Mouse (Mus musculus) limb, embryonic 12.5 days (tissue): ENCODE measurements around the gene Rnf141. TPM values are rescaled to one million over a fixed set of nuclear protein-coding genes. Genes with fewer than 3 reads are reported as not detected.

ENCODE experiments used
- ATAC-seq: fragments of 200-750 bp; cut with Nextera tagmentation; 2 replicates; pipeline ENCODE4 v1.8.0; 2017; ENCODE audit warnings: low read depth, moderate TSS enrichment; ENCODE audit not compliant: insufficient number of reproducible peaks, insufficient read depth, low FRiP score, low TSS enrichment
- H3K27ac ChIP-seq: fragments of 300-500 bp; sonication (generic); 2 replicates; pipeline ENCODE4 v1.5.1; 2016; ENCODE audit warnings: mild to moderate bottlenecking, moderate library complexity
- H3K27me3 ChIP-seq: fragments of 300-500 bp; sonication (generic); 2 replicates; pipeline ENCODE4 v1.6.1; 2016; ENCODE audit warnings: mild to moderate bottlenecking, moderate library complexity
- H3K36me3 ChIP-seq: fragments of 300-500 bp; sonication (generic); 2 replicates; pipeline ENCODE4 v1.6.1; 2016; ENCODE audit warnings: mild to moderate bottlenecking, moderate library complexity
- H3K4me1 ChIP-seq: fragments of 300-500 bp; sonication (generic); replicated peaks from 2 replicates; pipeline ENCODE4 v1.6.1; 2016
- H3K4me2 ChIP-seq: fragments of 300-500 bp; sonication (generic); 2 replicates; pipeline ENCODE4 v1.6.1; 2016; ENCODE audit warnings: mild to moderate bottlenecking, moderate library complexity
- H3K4me3 ChIP-seq: fragments of 300-500 bp; sonication (generic); replicated peaks from 2 replicates; pipeline ENCODE4 v1.5.1; 2016; ENCODE audit warnings: mild to moderate bottlenecking
- H3K9ac ChIP-seq: fragments of 300-500 bp; sonication (generic); replicated peaks from 2 replicates; pipeline ENCODE4 v1.6.1; 2016; ENCODE audit warnings: mild to moderate bottlenecking, moderate library complexity
- H3K9me3 ChIP-seq: fragments of 300-500 bp; sonication (generic); 2 replicates; pipeline ENCODE4 v1.6.1; 2016; ENCODE audit warnings: mild to moderate bottlenecking, moderate library complexity
- WGBS: fragments of 180-500 bp; shearing (Covaris S2); methylation state at CpG from one replicate; pipeline ENCODE4 v1.1.7; 2016; 5-methylcytosine and 5-hydroxymethylcytosine counted together
- polyA plus RNA-seq: library from polyadenylated mRNA; unstranded; fragments of >200 nt; fragmentation: Nextera tagmentation; extraction: Ambion mirVana; gene quantifications from 2 replicates; pipeline ENCODE4 v1.2.1, GENCODE M21; 2016

Gene Rnf141
- 17.6 and 20.5 TPM in 2 replicates for polyA plus RNA-seq

DNA sequence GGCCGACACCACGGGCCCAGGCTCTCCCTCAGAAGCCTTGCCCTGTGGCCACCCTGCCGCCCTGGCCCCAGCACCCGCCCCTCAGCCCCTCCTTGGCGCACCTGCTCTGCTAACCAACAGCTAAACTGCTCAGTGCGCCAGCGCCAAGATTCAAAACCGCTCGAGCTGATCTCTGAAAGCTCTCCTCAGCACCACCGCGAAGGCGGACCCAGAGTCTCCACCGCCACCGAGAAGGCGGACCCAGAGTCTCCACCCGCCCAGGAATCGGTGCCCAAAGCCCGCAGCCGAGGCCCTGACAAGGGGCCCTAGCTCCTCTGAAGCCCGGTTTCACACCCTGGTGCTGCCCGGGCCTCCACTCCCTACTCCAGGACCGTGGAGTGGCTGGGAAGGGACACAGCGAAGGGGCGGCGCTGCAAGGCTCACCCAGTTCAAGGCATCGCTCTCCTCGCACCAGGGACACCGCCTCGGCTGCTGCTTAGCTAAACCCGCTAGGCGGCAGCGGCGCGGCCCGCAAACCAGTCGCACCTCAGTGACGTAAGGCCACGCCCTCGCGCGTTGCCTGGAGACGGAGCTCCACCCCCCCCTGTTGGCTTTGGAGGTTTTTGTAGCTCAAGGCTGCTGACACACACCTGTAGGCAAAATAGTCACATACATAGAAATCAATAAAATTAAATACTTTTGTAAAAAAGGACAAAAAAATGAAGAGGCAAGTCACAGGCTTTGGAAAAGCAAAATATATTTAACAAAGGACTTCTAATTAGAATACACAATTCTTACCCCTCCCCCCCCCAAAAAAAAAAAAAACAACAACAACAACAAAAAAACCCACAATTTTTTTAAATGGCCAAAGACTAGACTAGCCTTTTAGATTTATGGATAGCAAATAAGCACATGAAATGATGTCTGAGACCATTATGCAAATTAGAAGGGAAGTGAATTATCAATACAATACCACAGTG is at the start of gene Rnf141:
Gene Rnf141, minus strand, starts transcription at position 542 of the 959 bp plus-strand sequence.
- Histone ChIP-seq H3K4me3 (peak within 1 kb of the TSS; percentile 73), H3K9ac (peak within 1 kb of the TSS; percentile 79), H3K27me3 (no peaks in the 10 kb centered on the region), H3K27ac (peak within 1 kb of the TSS; percentile 90), H3K4me1 (peaks cover 6% of the 10 kb centered on the region), H3K4me2 (peak within 1 kb of the TSS; percentile 84), H3K9me3 (0 out of 2 replicates have a peak, but pooled peaks cover 6% of the 10 kb centered on the region), H3K36me3 (no peaks in the 10 kb centered on the region)
- under 1% methylated on average over 42 of the region's 42 CpGs for WGBS
- ATAC-seq = peak; percentile 96

DNA sequence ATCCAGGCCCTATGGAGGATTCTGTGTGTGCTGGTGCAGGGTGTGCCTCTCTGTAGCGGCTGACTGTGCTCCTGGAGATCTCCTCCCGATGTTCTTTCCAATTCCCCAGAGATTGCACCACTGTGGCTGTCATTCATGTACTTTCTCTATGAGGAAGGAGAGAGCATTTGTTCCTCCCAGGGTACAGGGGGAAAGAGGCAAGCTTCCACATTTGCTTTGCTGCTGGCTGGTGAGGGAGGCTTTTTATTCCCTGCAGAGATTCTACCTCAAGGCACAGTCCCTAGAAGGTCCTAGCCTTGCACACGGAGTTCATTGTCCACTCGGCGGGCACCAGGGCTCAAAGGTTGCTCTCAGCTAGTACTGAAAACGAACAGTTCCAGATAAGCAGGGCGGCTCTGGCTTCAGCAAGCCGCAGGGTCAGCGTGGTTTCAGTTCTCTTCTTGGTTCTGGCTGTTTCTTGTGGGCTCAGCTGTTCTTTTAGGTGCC is 47.3 kb upstream of the Rnf141 start:
- no peak overlapping the region for H3K4me3 ChIP-seq
- H3K27ac ChIP-seq = no peak overlapping the region
- H3K9me3 ChIP-seq = no peaks in the 10 kb centered on the region
- WGBS = 77% methylated on average over 9 of the region's 9 CpGs
- H3K9ac ChIP-seq = no peak overlapping the region
- H3K36me3 ChIP-seq = no peaks in the 10 kb centered on the region
- H3K4me1 ChIP-seq = no peaks in the 10 kb centered on the region
- H3K4me2 ChIP-seq = no peak overlapping the region
- no peaks in the 10 kb centered on the region for H3K27me3 ChIP-seq
- ATAC-seq = no peak

DNA sequence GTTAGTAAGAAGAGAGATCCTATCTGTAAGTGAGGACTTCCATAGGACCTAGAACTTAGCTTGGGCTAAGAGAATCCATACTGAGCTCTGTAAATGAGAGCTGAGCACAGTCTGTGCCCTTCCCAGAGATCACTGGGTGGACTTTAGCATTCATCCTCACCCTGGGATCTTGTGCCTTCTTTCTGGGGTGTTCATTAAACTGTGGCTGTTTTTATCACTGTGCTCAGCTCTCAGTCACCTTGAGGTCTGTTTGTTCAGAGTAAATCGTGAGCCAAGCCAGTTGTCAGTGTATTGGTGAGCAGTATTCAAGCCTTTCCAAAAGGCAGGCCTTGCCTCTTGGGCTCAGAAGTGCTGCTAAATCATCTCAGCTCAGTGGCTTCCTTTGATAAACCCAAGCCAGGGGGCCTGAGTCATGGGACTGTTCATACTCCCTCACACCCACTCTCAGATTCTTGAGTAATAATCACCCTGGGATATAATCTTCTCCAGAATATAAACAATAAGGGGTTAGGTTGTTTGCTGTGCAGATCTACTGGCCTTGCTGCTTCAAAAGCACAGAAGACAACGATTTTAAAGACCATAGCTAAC is 37.6 kb upstream of the Rnf141 start:
- Histone ChIP-seq H3K27ac (no peak overlapping the region), H3K9me3 (no peaks in the 10 kb centered on the region), H3K4me2 (no peak overlapping the region), H3K36me3 (no peaks in the 10 kb centered on the region), H3K4me3 (no peak overlapping the region), H3K9ac (no peak overlapping the region), H3K4me1 (no peaks in the 10 kb centered on the region), H3K27me3 (no peaks in the 10 kb centered on the region)
- WGBS = 79% methylated on average over 2 of the region's 2 CpGs
- no peak for ATAC-seq

DNA sequence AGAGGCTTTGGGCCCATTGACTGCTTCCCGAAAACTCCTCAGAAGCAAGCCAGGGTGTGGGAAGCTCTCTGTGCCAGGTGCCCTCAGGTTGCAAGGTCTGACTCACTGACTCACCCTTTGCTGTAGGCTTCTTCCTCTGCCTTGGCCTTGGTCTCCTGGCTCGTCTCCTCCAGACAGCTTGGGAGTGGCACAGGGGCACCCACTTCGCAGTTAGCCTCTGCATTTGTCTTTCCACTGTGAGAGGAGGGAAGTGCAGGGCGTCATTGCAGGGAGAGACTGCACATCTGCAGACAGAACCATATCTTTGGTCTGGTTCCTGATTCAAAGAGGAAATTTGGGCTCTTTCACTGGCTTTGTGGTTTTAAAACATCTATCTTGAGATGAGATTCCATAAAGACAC is 33.8 kb upstream of the Rnf141 start:
- no peak for ATAC-seq
- 84% methylated on average over 4 of the region's 4 CpGs for WGBS
- Histone ChIP-seq H3K9me3 (no peaks in the 10 kb centered on the region), H3K27ac (no peak overlapping the region), H3K4me3 (no peak overlapping the region), H3K27me3 (no peaks in the 10 kb centered on the region), H3K36me3 (no peaks in the 10 kb centered on the region), H3K9ac (no peak overlapping the region), H3K4me1 (no peaks in the 10 kb centered on the region), H3K4me2 (no peak overlapping the region)

DNA sequence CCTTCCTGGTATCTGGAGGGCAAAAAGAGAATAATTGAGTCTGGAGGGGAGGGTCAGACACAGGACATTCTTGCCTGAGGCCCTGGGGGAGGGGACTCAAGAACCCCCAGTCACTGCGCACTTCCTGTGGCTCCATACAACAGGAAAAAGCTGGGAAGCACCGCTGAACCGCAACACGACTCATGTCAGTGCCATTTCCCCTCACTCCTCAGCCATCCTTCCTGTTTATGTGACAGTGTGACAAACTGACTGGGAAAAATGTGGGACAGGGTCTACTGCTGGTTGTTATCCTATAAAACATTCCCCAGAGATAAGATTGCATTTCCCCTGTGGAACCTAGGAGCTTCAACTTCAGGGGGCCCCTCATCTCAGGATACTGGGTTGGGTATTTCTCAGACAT is 32.7 kb upstream of the Rnf141 start:
- peaks cover 5% of the 10 kb centered on the region; the same call in 1 of the 2 replicates for H3K4me1 ChIP-seq
- 78% methylated on average over 4 of the region's 4 CpGs for WGBS
- no peak overlapping the region for H3K9ac ChIP-seq
- no peak for ATAC-seq
- H3K4me3 ChIP-seq = no peak overlapping the region
- H3K27me3 ChIP-seq = no peaks in the 10 kb centered on the region
- H3K4me2 ChIP-seq = no peak overlapping the region
- H3K9me3 ChIP-seq = no peaks in the 10 kb centered on the region
- H3K27ac ChIP-seq = no peak overlapping the region
- no peaks in the 10 kb centered on the region for H3K36me3 ChIP-seq

DNA sequence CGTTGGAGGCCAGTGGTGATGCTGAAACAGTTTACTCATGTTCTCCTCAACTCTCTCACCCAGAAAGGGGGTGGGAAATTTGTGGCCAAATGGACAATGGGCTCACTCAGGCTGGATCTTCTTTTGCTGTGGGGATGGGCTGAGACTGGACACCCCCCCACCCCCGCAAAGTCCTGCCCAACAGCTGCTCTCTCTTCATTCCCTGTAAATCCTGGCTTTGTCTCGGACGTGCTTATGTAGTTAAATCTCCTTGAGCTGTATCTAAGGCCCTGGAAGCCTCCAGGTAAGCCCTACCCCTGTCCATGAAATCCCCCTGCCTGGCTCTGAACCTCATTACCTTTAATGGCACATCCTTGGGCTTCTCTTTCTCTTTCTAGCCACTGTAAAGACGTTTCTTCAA is 24.6 kb upstream of the Rnf141 start:
- no peaks in the 10 kb centered on the region for H3K36me3 ChIP-seq
- H3K9ac ChIP-seq = no peak overlapping the region
- no peak overlapping the region for H3K4me2 ChIP-seq
- WGBS = 68% methylated on average over 5 of the region's 5 CpGs
- H3K9me3 ChIP-seq = no peaks in the 10 kb centered on the region
- H3K27ac ChIP-seq = no peak overlapping the region
- H3K4me3 ChIP-seq = no peak overlapping the region
- peaks cover 10% of the 10 kb centered on the region; the same call in 1 of the 2 replicates for H3K4me1 ChIP-seq
- no peak for ATAC-seq
- no peaks in the 10 kb centered on the region; the same call in 1 of the 2 replicates for H3K27me3 ChIP-seq

DNA sequence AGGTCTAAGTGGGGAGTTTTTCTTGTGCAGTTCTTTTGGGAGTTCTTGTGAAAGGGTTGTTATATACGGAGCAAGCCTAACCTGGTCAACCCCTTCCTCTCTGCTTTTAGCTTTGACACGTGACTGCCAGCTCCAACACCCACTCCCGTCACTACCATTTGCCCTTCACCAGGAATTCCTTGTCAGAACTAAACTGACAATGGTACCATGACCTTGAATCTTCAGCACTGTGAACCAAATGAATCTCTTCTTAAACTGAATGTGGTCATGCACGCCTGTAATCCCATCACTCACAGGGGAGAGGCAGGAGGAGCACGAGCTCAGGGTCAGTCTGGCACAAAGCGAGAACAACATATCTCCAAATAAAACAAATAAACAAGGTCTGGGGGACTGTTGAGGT is 22.9 kb upstream of the Rnf141 start:
- ATAC-seq = no peak
- Histone ChIP-seq H3K4me1 (0 out of 2 replicates have a peak, but pooled peaks cover 5% of the 10 kb centered on the region), H3K36me3 (no peaks in the 10 kb centered on the region), H3K4me3 (no peak overlapping the region), H3K9ac (no peak overlapping the region), H3K27ac (no peak overlapping the region), H3K9me3 (no peaks in the 10 kb centered on the region), H3K27me3 (no peaks in the 10 kb centered on the region; the same call in 1 of the 2 replicates), H3K4me2 (no peak overlapping the region)
- 85% methylated on average over 6 of the region's 6 CpGs for WGBS

DNA sequence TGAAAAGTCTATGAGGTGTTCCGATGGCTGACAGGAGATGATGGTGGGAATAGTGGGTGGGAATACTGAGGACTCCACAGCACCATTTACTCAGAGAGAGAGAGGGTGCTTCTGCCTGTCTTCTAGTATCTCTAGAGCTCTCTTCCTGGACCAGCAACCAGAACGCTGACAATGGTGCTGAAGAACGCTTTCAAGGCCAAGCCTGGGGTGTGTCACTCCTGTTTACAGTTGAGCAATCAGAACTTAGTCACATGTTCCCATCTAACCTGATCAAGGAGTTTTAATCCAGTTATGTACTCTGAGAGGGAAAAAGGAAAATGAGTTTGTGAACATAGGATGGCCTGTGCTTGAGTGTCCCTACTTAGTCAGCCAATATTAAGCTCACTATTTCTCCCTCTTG is 21.8 kb upstream of the Rnf141 start:
- Histone ChIP-seq H3K27ac (no peak overlapping the region), H3K36me3 (no peaks in the 10 kb centered on the region), H3K4me2 (no peak overlapping the region), H3K9me3 (no peaks in the 10 kb centered on the region), H3K9ac (no peak overlapping the region), H3K4me3 (no peak overlapping the region), H3K27me3 (no peaks in the 10 kb centered on the region; the same call in 1 of the 2 replicates), H3K4me1 (0 out of 2 replicates have a peak, but pooled peaks cover 4% of the 10 kb centered on the region)
- no peak for ATAC-seq
- 90% methylated on average over 3 of the region's 3 CpGs for WGBS

DNA sequence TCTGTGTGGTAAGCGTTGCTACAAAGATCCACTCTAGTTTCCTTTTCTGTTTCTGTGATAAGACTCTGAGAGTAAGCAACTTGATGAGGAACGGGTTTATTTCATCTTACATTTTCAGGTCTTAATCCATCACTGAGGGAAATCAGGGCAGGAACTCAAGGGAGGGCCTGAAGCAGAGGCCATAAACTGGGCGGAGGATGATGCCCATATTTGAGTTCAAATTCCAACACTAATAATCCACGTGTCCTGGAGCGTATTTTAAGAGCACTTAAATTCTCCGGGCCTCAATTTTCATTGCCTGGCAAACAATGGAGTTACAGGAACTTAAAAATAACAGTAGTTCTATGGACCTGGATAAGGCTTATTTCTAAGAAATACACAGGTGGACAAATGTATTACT is 21.3 kb upstream of the Rnf141 start:
- 80% methylated on average over 6 of the region's 6 CpGs for WGBS
- Histone ChIP-seq H3K4me3 (no peak overlapping the region), H3K9ac (no peak overlapping the region), H3K36me3 (no peaks in the 10 kb centered on the region), H3K4me2 (no peak overlapping the region), H3K4me1 (0 out of 2 replicates have a peak, but pooled peaks cover 4% of the 10 kb centered on the region), H3K27ac (no peak overlapping the region), H3K27me3 (no peaks in the 10 kb centered on the region; the same call in 1 of the 2 replicates), H3K9me3 (no peaks in the 10 kb centered on the region)
- no peak for ATAC-seq

DNA sequence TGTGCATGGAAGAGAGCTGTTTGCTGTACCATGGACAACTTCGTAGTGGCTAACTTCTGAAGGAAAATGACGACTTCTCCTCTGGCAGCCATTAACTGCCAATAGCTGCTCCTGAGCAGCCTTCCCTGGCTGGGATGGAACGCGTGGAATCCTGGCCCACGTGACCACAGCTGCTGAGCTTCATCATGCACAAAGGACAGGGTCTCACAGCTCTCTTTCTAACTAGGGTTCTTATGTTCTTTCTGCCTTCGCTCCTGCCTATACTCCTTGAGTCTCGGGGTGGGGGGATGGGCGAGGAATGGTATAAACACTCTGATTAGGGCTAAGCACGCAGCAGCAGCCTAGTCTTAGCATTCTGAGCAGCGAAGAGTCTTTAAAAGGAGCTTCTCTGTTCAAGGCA is 20.8 kb upstream of the Rnf141 start:
- Histone ChIP-seq H3K9me3 (no peaks in the 10 kb centered on the region), H3K36me3 (no peaks in the 10 kb centered on the region), H3K4me3 (no peak overlapping the region), H3K9ac (no peak overlapping the region), H3K4me1 (0 out of 2 replicates have a peak, but pooled peaks cover 7% of the 10 kb centered on the region), H3K27ac (no peak overlapping the region), H3K4me2 (no peak overlapping the region), H3K27me3 (no peaks in the 10 kb centered on the region; the same call in 1 of the 2 replicates)
- ATAC-seq = peak; percentile 80; the same call in 1 of the 2 replicates
- 38% methylated on average over 10 of the region's 10 CpGs for WGBS

DNA sequence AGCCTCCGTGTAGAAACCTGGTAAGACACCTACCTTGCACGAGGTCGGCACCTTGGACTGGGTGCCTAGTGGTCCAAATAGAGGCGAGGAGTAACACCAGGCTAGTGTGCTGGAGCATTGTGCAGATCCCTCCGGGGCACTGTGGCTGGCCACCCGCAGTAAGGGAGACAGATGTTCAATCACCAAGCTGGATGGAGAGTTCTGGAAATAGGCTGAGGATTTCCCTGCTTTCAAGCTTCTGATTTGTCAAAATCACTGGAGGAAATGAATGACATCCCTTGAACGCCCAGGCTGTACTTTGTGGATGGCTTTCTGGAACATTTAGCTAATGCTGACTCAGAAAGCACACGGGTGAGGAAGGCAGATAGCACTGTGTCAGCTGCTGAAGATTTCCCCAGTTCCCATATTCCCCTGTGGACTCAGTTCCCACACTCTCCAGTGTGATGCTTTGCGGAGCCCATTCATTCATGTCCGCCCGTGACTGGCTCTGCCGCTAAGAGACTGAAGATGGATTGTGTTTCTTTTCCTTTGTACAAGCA is 18.6 kb upstream of the Rnf141 start, which contains the start of gene Lyve1:
Gene Lyve1, minus strand, starts transcription at position 489 of the 539 bp plus-strand sequence.
- no peak within 1 kb of the TSS for H3K9ac ChIP-seq
- no peaks in the 10 kb centered on the region for H3K27me3 ChIP-seq
- WGBS = 80% methylated on average over 12 of the region's 12 CpGs
- H3K27ac ChIP-seq = no peak within 1 kb of the TSS
- no peak within 1 kb of the TSS for H3K4me3 ChIP-seq
- no peaks in the 10 kb centered on the region for H3K36me3 ChIP-seq
- 0 out of 2 replicates have a peak, but pooled peaks cover 7% of the 10 kb centered on the region for H3K4me1 ChIP-seq
- H3K4me2 ChIP-seq = no peak within 1 kb of the TSS
- H3K9me3 ChIP-seq = no peaks in the 10 kb centered on the region
- no peak for ATAC-seq
